Comparison of ENCODE assay signal across 9 mouse cellular contexts in genomic region chrX:50566345-50566744, GRCm38 (mm10).
A peak's percentile ranks its signal among the peaks of the same experiment; 100 is the strongest.
DNase-seq lines count a peak whose midpoint lies in the region; ATAC-seq and TF ChIP-seq lines count a peak whose summit lies in the region.
"Had no signal": no experiment of that assay in that cellular context is flagged by ENCODE, and none has a peak within 500 bp of the region (broad histone marks: within the 10 kb centered on the region; RNA-seq: fewer than 3 reads in every experiment).

No protein-coding gene starts in this region.

- DNase-seq in heart, adult 8-10 months (ENCODE audit: low spot score): no peak
- no peak for DNase-seq in ES-E14 (ENCODE audit: low read depth, low spot score)
- peak; percentile 32 for DNase-seq in embryo, embryonic 11 days
- peak; percentile 54 for DNase-seq in liver, postnatal 0 days
- DNase-seq in ovary, postnatal 36 days (ENCODE audit: low spot score): peak; percentile 82
- no peak for DNase-seq in testis, postnatal 10 days (ENCODE audit: low spot score)

- no peak for TF ChIP-seq EP300 in liver, postnatal 0 days (IDR thresholded peaks at IDR 0.05; ENCODE audit: low read depth)

- H3K4me3 ChIP-seq in heart, embryonic 12.5 days: no peak overlapping the region
- H3K4me3 ChIP-seq in ES-E14 (ENCODE audit: insufficient read depth in 1 of 2, low read depth in 1 of 2, low read length in 2 of 2, poor library complexity in 1 of 2, severe bottlenecking in 1 of 2): no peak overlapping the region
- H3K4me3 ChIP-seq in hindbrain, embryonic 16.5 days (ENCODE audit: low read length): no peak overlapping the region
- no peak overlapping the region for H3K4me3 ChIP-seq in liver, postnatal 0 days (ENCODE audit: low read depth, low read length)

- peak; percentile 80 for TF ChIP-seq CTCF in liver, postnatal 0 days (IDR thresholded peaks at IDR 0.05; ENCODE audit: low read depth)

- H3K27me3 ChIP-seq in heart, embryonic 12.5 days (replicated peaks): no peaks in the 10 kb centered on the region
- no peaks in the 10 kb centered on the region for H3K27me3 ChIP-seq in hindbrain, embryonic 16.5 days (replicated peaks; ENCODE audit: control insufficient read depth, insufficient read depth, low read length)
- no peaks in the 10 kb centered on the region for H3K27me3 ChIP-seq in liver, postnatal 0 days (ENCODE audit: insufficient read depth, low read length)

- H3K4me1 ChIP-seq in heart, embryonic 12.5 days (replicated peaks): no peaks in the 10 kb centered on the region
- H3K4me1 ChIP-seq in ES-E14 (ENCODE audit: control insufficient read depth in 2 of 2, insufficient read depth in 2 of 2, low read length in 2 of 2, poor library complexity in 1 of 2): no peaks in the 10 kb centered on the region
- no peaks in the 10 kb centered on the region for H3K4me1 ChIP-seq in hindbrain, embryonic 16.5 days (ENCODE audit: control insufficient read depth, insufficient read depth, low read depth, low read length)
- H3K4me1 ChIP-seq in liver, postnatal 0 days (ENCODE audit: insufficient read depth): no peaks in the 10 kb centered on the region

- H3K36me3 ChIP-seq in heart, embryonic 12.5 days: peaks cover 43% of the 10 kb centered on the region
- H3K36me3 ChIP-seq in ES-E14 (ENCODE audit: control insufficient read depth, insufficient read depth, low read length, poor library complexity, severe bottlenecking): peaks cover 25% of the 10 kb centered on the region
- H3K36me3 ChIP-seq in hindbrain, embryonic 16.5 days (ENCODE audit: control insufficient read depth, insufficient read depth, low read length): no peaks in the 10 kb centered on the region; the same call in 1 of the 2 replicates
- H3K36me3 ChIP-seq in liver, postnatal 0 days (replicated peaks; ENCODE audit: insufficient read depth, low read length): no peaks in the 10 kb centered on the region

- WGBS in heart, embryonic 12.5 days: 64% methylated on average over 5 of the region's 5 CpGs
- WGBS in hindbrain, embryonic 16.5 days: 70% methylated on average over 5 of the region's 5 CpGs
- WGBS in liver, postnatal 0 days (ENCODE audit: insufficient replicate concordance): 46% methylated on average over 5 of the region's 5 CpGs

- H3K9me3 ChIP-seq in heart, embryonic 12.5 days (replicated peaks): no peaks in the 10 kb centered on the region
- no peaks in the 10 kb centered on the region for H3K9me3 ChIP-seq in ES-E14 (ENCODE audit: control insufficient read depth, insufficient read depth, low read depth, low read length)
- H3K9me3 ChIP-seq in hindbrain, embryonic 16.5 days (ENCODE audit: control insufficient read depth, low read length): no peaks in the 10 kb centered on the region
- H3K9me3 ChIP-seq in liver, postnatal 0 days (ENCODE audit: low read length): no peaks in the 10 kb centered on the region

- in situ Hi-C loops in ES-E14 (cut with MboI; ENCODE audit: low sequenced_read_pairs in 2 of 2, unreplicated experiment in 2 of 2): no loop called here

- peak overlapping the region; percentile 23; the same call in 1 of the 2 replicates for H3K4me2 ChIP-seq in heart, embryonic 12.5 days
- peak overlapping the region; percentile 27; the same call in 1 of the 2 replicates for H3K4me2 ChIP-seq in hindbrain, embryonic 16.5 days (ENCODE audit: low read length)
- no peak overlapping the region for H3K4me2 ChIP-seq in liver, postnatal 0 days (ENCODE audit: low read depth, low read length)

- no peak overlapping the region for H3K27ac ChIP-seq in heart, embryonic 12.5 days (ENCODE audit: poor library complexity, severe bottlenecking)
- H3K27ac ChIP-seq in ES-E14 (ENCODE audit: insufficient read depth, low read depth, low read length, poor library complexity, severe bottlenecking): no peak overlapping the region
- no peak overlapping the region for H3K27ac ChIP-seq in hindbrain, embryonic 16.5 days (ENCODE audit: low read depth, low read length)
- no peak overlapping the region for H3K27ac ChIP-seq in liver, postnatal 0 days (ENCODE audit: low read depth)
- H3K27ac ChIP-seq: macrophage had no signal

- ATAC-seq in heart, embryonic 12.5 days (ENCODE audit: insufficient number of reproducible peaks, low FRiP score): no peak
- ATAC-seq in hindbrain, embryonic 16.5 days: peak; percentile 69; the same call in 1 of the 2 replicates
- no peak for ATAC-seq in liver, postnatal 0 days

- H3K9ac ChIP-seq in heart, embryonic 12.5 days: no peak overlapping the region
- no peak overlapping the region for H3K9ac ChIP-seq in ES-E14 (ENCODE audit: insufficient read depth, low read depth, low read length, poor library complexity, severe bottlenecking)
- H3K9ac ChIP-seq in hindbrain, embryonic 16.5 days (ENCODE audit: low read depth, low read length): no peak overlapping the region
- no peak overlapping the region for H3K9ac ChIP-seq in liver, postnatal 0 days (replicated peaks)

TF ChIP-seq in ES-E14, 5 proteins besides CTCF, POLR2A, EP300 and RAD21:
- peak; percentile 56; the same call in 1 of the 2 replicates for TF ChIP-seq HCFC1 (IDR thresholded peaks at IDR 0.05; ENCODE audit: borderline replicate concordance, insufficient read depth, low read length)
- TF ChIP-seq ZC3H11A (IDR thresholded peaks at IDR 0.05; ENCODE audit: borderline replicate concordance, low read depth, low read length): no peak
- peak; percentile 100 for TF ChIP-seq ZNF384 (IDR thresholded peaks at IDR 0.05; ENCODE audit: low read depth, low read length)
- peak; percentile 59; the same call in 1 of the 2 replicates for TF ChIP-seq MAFK (IDR thresholded peaks at IDR 0.05; ENCODE audit: insufficient read depth, low read depth, low read length)
- no peak for TF ChIP-seq CHD2 (IDR thresholded peaks at IDR 0.05; ENCODE audit: low read depth, low read length)

Comparison
In these comparisons a context has a peak if more than half of its experiments do, and no peak if none do; other contexts are left out.
1. DNase-seq: peak in embryo, embryonic 11 days (single experiment), liver, postnatal 0 days (single experiment) and ovary, postnatal 36 days (single experiment); none in heart, adult 8-10 months (single experiment), ES-E14 (single experiment) and testis, postnatal 10 days (single experiment).